Mouse (Mus musculus): ENCODE measurements around the gene Gstt3.

GRCm38 (mm10) chr10:75823782-75824181 lies 42.6 kb upstream of the Gstt3 start:
- no peak for TF ChIP-seq CTCF (IDR thresholded peaks at IDR 0.05; ENCODE audit: low read depth)
- TF ChIP-seq EP300 (optimal IDR thresholded peaks at IDR 0.05): no peak
